In the genomic region with DNA sequence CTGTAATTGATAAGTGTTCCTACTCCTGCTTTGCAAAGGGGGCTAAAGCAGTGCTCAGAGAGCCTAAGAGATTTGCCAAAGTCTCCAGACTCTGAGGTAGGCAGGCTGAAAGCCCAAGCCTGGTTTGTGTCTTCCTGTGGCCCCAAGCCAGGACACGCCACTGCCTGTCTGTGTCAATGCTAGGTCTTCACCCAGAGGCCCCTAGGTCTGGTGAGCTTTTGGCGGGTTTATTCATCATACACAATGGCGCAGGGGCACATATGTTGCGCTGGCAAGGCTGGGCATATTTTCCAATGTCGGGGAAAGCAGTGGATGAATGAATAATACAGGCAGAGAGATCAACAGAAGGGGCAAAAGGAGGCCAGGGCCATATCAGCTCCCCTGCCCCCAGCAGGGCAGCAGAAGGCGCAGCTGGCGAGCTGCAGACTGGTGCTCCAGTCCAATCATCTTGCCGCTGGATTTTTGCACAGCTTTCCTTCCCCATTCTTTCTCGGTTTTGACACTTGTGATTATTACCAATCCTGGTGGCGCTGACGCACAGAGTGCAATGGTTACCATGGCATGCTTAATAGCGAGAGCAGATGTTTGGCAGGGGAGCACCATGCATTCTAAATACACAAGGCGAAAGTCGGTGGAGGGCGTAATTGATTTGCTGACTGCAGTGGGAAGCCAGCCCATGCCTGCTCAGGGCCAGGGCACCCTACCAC, we compare ENCODE assay signal across 12 mouse cellular contexts. TPM values are rescaled to one million over a fixed set of nuclear protein-coding genes. Genes with fewer than 3 reads are reported as not detected.
DNase-seq lines count a peak whose midpoint lies in the region; ATAC-seq lines count a peak whose summit lies in the region.
"Had no signal": no experiment of that assay in that cellular context is flagged by ENCODE, and none has a peak within 500 bp of the region (broad histone marks: within the 10 kb centered on the region; RNA-seq: fewer than 3 reads in every experiment).

No protein-coding gene starts in this region.

- WGBS in forebrain, embryonic 12.5 days: 70% methylated on average over 15 of the region's 15 CpGs
- 76% methylated on average over 15 of the region's 15 CpGs for WGBS in liver, embryonic 12.5 days (ENCODE audit: insufficient replicate concordance)

- H3K27ac ChIP-seq in forebrain, embryonic 12.5 days: peak overlapping the region; percentile 60
- H3K27ac ChIP-seq in liver, embryonic 12.5 days: no peak overlapping the region
- H3K27ac ChIP-seq: heart, embryonic 15.5 days; liver, embryonic 13.5 days had no signal

- ATAC-seq in forebrain, embryonic 12.5 days (ENCODE audit: low FRiP score): peak; percentile 65
- no peak for ATAC-seq in erythroid progenitor cell, adult 5-6 weeks (replicated peaks; ENCODE audit: low FRiP score, poor library complexity, severe bottlenecking)
- ATAC-seq in liver, embryonic 12.5 days: no peak

- peaks cover 18% of the 10 kb centered on the region for H3K4me1 ChIP-seq in forebrain, embryonic 12.5 days
- no peaks in the 10 kb centered on the region for H3K4me1 ChIP-seq in liver, embryonic 12.5 days
- H3K4me1 ChIP-seq: heart, embryonic 15.5 days; liver, embryonic 13.5 days had no signal

- peak; percentile 47 for DNase-seq in layer of hippocampus, adult 11-12 months (ENCODE audit: low spot score)
- no peak for DNase-seq in layer of hippocampus, adult 9-10 months (ENCODE audit: low spot score)
- DNase-seq in left cerebral cortex, postnatal 4 days: peak; percentile 94
- DNase-seq in retina, postnatal 7 days (ENCODE audit: low read depth, low spot score): peak; percentile 14
- DNase-seq in heart, postnatal 4 days: no peak
- DNase-seq: liver, embryonic 13.5 days had no signal

- no peak overlapping the region for H3K9ac ChIP-seq in forebrain, embryonic 12.5 days
- H3K9ac ChIP-seq in liver, embryonic 12.5 days: no peak overlapping the region
- H3K9ac ChIP-seq: heart, embryonic 15.5 days; liver, embryonic 13.5 days had no signal

- no peaks in the 10 kb centered on the region for H3K36me3 ChIP-seq in forebrain, embryonic 12.5 days (replicated peaks)
- H3K36me3 ChIP-seq in liver, embryonic 12.5 days: no peaks in the 10 kb centered on the region
- H3K36me3 ChIP-seq: G1E; heart, embryonic 15.5 days; liver, embryonic 13.5 days had no signal

- H3K27me3 ChIP-seq in forebrain, embryonic 12.5 days: no peaks in the 10 kb centered on the region
- no peaks in the 10 kb centered on the region for H3K27me3 ChIP-seq in liver, embryonic 12.5 days (replicated peaks)
- H3K27me3 ChIP-seq: heart, embryonic 15.5 days; liver, embryonic 13.5 days had no signal

- no peak overlapping the region for H3K4me3 ChIP-seq in forebrain, embryonic 12.5 days (replicated peaks)
- no peak overlapping the region for H3K4me3 ChIP-seq in liver, embryonic 12.5 days
- H3K4me3 ChIP-seq: heart, embryonic 15.5 days; liver, embryonic 13.5 days had no signal

- intact Hi-C loops in left cerebral cortex, postnatal 4 days (cut with DNase I): loop anchor here (10.0 kb wide), 1 partner anchor 1757 kb away; no protein-coding TSS in a partner anchor

- no peak overlapping the region for H3K4me2 ChIP-seq in forebrain, embryonic 12.5 days
- no peak overlapping the region for H3K4me2 ChIP-seq in liver, embryonic 12.5 days
- H3K4me2 ChIP-seq: liver, embryonic 13.5 days had no signal

- H3K9me3 ChIP-seq in forebrain, embryonic 12.5 days: no peaks in the 10 kb centered on the region
- H3K9me3 ChIP-seq in liver, embryonic 12.5 days (replicated peaks): no peaks in the 10 kb centered on the region
- H3K9me3 ChIP-seq: heart, embryonic 15.5 days; liver, embryonic 13.5 days had no signal

RNA-seq across cellular contexts. Expression of a gene that starts 33.7 kb away (rescaled TPM):
- polyA plus RNA-seq in forebrain, embryonic 12.5 days (2016; fragmentation: Nextera tagmentation; extraction: Ambion mirVana): not detected in 2 replicates
- total RNA-seq in left cerebral cortex, postnatal 4 days (2021): not detected
- not detected for total RNA-seq in heart, postnatal 4 days (2021)
- not detected in 2 replicates for total RNA-seq in erythroid progenitor cell, adult 5-6 weeks (2015; ENCODE audit: low replicate concordance)
- not detected in 2 replicates for total RNA-seq in erythroid progenitor cell, adult 5-6 weeks (2017; ENCODE audit: low replicate concordance)
- polyA plus RNA-seq in liver, embryonic 12.5 days (2016; fragmentation: Nextera tagmentation; extraction: Ambion mirVana): 0.05 and 0.06 TPM in 2 replicates
- total RNA-seq: common myeloid progenitor, adult 5-6 weeks; G1E had no signal
- polyA plus RNA-seq: G1E; heart, embryonic 15.5 days had no signal

Comparison
In these comparisons a context has a peak if more than half of its experiments do, and no peak if none do; other contexts are left out.
1. DNase-seq: peak in layer of hippocampus, adult 11-12 months (single experiment), left cerebral cortex, postnatal 4 days (single experiment) and retina, postnatal 7 days (single experiment); none in layer of hippocampus, adult 9-10 months (single experiment) and heart, postnatal 4 days (single experiment).